Mouse (Mus musculus) kidney, postnatal 14 days (tissue): Measurements from ENCODE around the gene Slc10a4.

Experiments
- DNase-seq: peaks from one replicate; pipeline ENCODE4 v3.0.0; 2022; ENCODE audit warnings: mixed read lengths

The Slc10a4 gene

GRCm38 (mm10) chr5:73014745-73015144 is 8.1 kb downstream of the Slc10a4 start:
- DNase-seq, result no peak

- DNase-seq, result no peak
Observed at GRCm38 (mm10) chr5:73023801-73024200, 17.1 kb downstream of the Slc10a4 start.

GRCm38 (mm10) chr5:73028646-73029045 is 22.0 kb downstream of the Slc10a4 start:
- DNase-seq, result no peak

- DNase-seq, result no peak
Observed at GRCm38 (mm10) chr5:73032481-73032880, 25.8 kb downstream of the Slc10a4 start.

GRCm38 (mm10) chr5:73044055-73044454 is 37.4 kb downstream of the Slc10a4 start:
- DNase-seq, result no peak

GRCm38 (mm10) chr5:73047651-73048245 is 41.1 kb downstream of the Slc10a4 start:
- DNase-seq, result no peak

- no peak for DNase-seq
Observed at GRCm38 (mm10) chr5:73053933-73054332, 47.2 kb downstream of the Slc10a4 start.

- DNase-seq, result no peak
Observed at GRCm38 (mm10) chr5:73056457-73056856, 49.8 kb downstream of the Slc10a4 start.

- no peak for DNase-seq
Observed at GRCm38 (mm10) chr5:73056937-73057336, 50.3 kb downstream of the Slc10a4 start.

GRCm38 (mm10) chr5:73061506-73062155 is 54.9 kb downstream of the Slc10a4 start:
- DNase-seq, result no peak
